Mouse (Mus musculus): ENCODE results near the gene Gng12. TPM values are rescaled to one million over a fixed set of nuclear protein-coding genes. Genes with fewer than 3 reads are reported as not detected.

Gene Gng12
- total RNA-seq, 2 experiments from 2014 or later: 75.7 to 86.9 TPM

DNA sequence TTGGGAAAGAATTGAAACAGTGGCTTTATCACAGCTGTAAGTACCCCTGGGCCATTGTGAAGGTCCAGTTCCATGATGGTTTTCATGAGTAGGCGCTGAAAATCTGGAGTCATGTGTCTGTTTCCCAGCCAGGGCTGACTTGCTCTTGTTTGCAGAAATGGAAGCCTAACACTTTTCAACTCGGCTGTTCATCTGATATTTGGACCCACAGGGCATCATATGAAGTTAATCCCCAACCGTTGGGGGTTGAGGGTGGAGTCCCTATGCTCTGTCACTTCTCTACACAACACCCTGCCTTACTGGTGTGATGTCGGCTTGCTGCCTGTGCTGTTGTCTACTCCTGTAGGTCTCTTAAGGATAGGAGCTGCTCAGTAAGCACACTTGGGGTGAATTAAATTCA, 83.8 kb downstream of the Gng12 start:
- no peak for DNase-seq (ENCODE audit: extremely low spot score in 1 of 2, low spot score in 2 of 2)
- intact Hi-C loops (cut with DNase I): no loop called here

- intact Hi-C loops (cut with DNase I): no loop called here
Measured at GRCm38 (mm10) chr6:66981366-66981765, 85.2 kb downstream of the Gng12 start.

DNA sequence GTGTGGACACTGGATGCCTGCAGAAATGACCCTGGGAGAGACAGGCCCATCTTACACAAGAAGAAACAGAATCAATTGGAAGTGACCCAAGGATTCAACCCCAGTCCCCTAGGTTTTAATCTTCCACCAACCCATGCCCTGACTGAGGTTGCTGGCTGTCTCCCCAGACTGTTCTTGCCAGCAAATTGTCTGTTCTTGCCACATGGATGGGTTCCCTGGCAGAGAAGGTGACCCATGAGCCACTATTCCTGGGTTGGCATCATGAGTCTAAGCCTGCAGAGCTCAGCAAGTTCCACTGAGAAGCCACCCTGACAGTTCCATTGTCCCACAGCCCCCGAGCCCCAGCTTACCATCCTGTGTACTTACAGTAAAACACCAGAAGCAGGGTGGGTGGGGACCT, 85.7 kb downstream of the Gng12 start:
- no peak for DNase-seq (ENCODE audit: extremely low spot score in 1 of 2, low spot score in 2 of 2)
- intact Hi-C loops (cut with DNase I): no loop called here

More at GRCm38 (mm10) chr6:66981366-66981765, 85.2 kb downstream of the Gng12 start:
- DNase-seq (ENCODE audit: extremely low spot score in 1 of 2, low spot score in 2 of 2): no peak

DNA sequence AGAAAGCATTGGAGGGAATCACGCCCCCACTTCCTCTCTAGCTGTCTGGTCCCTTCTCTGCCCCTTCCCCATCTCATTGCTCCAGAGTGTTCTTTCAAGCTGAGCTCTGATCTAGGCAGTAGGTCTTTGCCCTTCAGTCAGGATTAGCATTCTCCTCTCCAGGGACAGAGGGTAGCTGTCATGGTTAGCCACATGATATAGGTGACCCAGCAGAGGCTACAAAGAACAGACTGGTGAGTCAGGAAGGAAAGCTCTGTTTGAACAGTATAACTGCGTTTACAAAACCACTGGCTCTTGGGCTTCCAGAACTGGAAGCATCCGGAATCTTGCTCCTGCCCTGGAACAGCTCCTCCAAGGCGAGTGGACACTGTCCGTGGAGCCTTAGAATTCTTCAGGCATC, 87.9 kb downstream of the Gng12 start:
- DNase-seq (ENCODE audit: extremely low spot score in 1 of 2, low spot score in 2 of 2): no peak
- intact Hi-C loops (cut with DNase I): no loop called here

DNA sequence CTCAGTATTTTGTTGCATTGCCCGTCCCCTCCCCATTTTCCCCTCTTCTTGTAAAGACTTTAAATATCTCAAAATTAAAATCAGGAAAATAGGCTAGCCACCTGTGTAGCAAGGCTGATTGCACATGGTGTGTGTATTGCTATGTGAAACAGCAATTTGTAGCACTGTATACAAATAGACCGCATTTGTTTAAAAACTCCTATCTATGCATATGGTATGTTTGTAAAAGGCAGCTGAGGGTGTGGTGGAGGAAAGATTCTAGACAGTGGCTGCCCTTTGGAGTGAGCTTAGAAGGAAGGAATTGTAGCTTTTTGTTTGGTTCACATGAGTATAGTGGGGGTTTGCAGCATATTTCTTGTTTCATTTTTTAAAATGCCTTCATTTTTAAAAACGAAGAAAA, 88.5 kb downstream of the Gng12 start:
- intact Hi-C loops (cut with DNase I): no loop called here
- no peak for DNase-seq (ENCODE audit: extremely low spot score in 1 of 2, low spot score in 2 of 2)

DNA sequence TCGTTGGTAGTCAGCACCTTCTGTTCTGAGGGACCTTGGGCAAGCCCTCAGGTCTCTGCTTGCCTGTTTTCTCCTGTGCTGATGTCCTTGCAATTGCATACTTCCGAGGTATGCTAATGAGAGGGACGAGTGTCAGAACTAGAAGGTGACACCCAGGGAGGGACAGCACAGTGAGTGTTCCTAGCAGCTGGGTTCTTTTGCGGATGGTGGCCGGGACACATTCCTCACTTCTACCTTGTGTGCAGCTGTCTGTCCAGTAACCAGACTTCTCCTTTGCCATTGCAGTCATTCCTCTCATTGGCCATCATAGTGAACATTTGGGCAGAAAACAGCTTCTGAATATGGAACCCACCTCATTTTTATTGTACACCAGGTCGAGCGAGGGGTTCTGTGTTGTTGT, 89.3 kb downstream of the Gng12 start:
- no peak for DNase-seq (ENCODE audit: extremely low spot score in 1 of 2, low spot score in 2 of 2)
- intact Hi-C loops (cut with DNase I): no loop called here

GRCm38 (mm10) chr6:66986063-66986462, 89.9 kb downstream of the Gng12 start:
- no peak for DNase-seq (ENCODE audit: extremely low spot score in 1 of 2, low spot score in 2 of 2)
- intact Hi-C loops (cut with DNase I): no loop called here

DNA sequence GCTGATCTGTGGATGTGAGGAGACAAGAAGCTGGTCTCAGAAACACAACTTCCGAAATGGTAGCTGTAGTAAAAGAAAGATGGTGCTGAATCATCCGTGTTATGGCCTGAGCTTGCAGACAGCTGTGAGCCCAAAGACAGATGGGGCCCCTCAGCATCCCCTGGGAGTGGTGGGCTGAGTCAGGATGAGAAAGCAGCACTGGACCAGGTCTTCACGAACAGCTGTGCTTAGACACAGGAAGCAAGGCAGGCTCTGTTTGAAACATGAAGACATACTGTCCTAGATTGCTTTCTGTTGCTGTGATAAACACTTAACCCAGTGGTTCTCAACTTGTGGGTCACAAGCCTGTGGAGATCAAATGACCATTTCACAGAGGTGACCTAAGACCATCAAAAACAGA, 91.4 kb downstream of the Gng12 start:
- peak in 1 of 2 experiments; percentile 36 for DNase-seq (ENCODE audit: extremely low spot score in 1 of 2, low spot score in 2 of 2)
- intact Hi-C loops (cut with DNase I): no loop called here

GRCm38 (mm10) chr6:66988363-66988762, 92.2 kb downstream of the Gng12 start:
- no peak for DNase-seq (ENCODE audit: extremely low spot score in 1 of 2, low spot score in 2 of 2)
- intact Hi-C loops (cut with DNase I): no loop called here

- intact Hi-C loops (cut with DNase I): no loop called here
Measured at GRCm38 (mm10) chr6:66989037-66989436, 92.8 kb downstream of the Gng12 start.

DNA sequence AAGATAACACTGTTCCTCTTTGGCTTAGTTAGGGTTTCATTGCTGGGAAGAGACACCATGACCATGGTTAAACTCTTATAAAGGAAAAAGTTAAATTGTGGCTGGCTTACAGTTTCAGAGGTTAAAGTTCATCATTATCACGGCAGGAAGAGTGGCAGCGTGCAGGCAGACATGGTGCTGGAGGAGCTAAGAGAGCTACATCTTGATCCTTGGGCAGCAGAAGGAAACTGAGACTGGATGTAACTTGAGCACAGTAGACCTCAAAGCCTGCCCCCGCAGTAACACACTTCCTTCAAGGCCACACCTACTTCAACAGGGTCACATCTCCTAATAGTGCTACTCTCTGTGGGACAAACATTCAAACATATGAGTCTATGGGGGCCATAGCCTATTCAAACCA, 93.3 kb downstream of the Gng12 start:
- intact Hi-C loops (cut with DNase I): no loop called here
- no peak for DNase-seq (ENCODE audit: extremely low spot score in 1 of 2, low spot score in 2 of 2)

More at GRCm38 (mm10) chr6:66989037-66989436, 92.8 kb downstream of the Gng12 start:
- DNase-seq (ENCODE audit: extremely low spot score in 1 of 2, low spot score in 2 of 2): no peak

DNA sequence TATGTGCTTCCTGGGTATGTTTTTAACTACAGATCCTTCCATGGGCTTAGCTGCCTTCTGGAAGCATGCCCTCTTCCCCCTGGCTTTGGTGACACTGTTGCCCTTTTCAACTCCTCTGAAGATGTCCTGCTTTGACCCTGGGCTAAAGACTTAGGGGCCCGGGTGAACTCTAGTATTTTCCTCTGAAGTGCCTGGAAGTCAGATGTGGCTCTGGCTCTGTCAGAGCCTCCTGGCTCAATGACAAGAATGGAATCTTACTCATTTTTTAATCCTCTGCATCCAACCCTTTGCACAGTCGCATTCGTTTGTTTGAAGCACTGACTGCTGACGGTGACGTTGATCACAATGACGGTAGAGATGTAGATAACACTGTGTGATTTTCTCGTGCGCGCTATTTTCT, 96.0 kb downstream of the Gng12 start:
- intact Hi-C loops (cut with DNase I): no loop called here
- no peak for DNase-seq (ENCODE audit: extremely low spot score in 1 of 2, low spot score in 2 of 2)

- intact Hi-C loops (cut with DNase I): no loop called here
- DNase-seq (ENCODE audit: extremely low spot score in 1 of 2, low spot score in 2 of 2): no peak
Measured at GRCm38 (mm10) chr6:66992786-66993185, 96.6 kb downstream of the Gng12 start.

DNA sequence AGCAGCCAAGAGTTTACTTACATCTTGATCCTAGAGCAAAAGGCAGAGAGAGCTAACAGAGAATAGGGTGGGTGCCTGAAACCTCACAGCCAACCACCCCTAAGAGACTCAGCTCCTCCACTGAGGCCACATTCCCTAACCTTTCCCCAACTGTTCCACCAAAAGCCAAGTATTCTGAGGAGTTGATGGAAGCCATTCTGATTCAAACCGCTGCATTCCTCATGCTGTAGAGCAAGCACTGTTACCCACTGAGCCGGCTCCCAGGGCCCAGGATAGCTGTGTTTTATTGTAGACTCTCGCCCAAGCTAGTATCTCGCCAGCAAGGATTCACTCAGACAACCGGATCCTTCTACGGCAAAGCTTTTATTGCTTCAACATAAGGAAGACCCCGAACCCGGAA, 98.8 kb downstream of the Gng12 start:
- no peak for DNase-seq (ENCODE audit: extremely low spot score in 1 of 2, low spot score in 2 of 2)
- intact Hi-C loops (cut with DNase I): no loop called here

DNA sequence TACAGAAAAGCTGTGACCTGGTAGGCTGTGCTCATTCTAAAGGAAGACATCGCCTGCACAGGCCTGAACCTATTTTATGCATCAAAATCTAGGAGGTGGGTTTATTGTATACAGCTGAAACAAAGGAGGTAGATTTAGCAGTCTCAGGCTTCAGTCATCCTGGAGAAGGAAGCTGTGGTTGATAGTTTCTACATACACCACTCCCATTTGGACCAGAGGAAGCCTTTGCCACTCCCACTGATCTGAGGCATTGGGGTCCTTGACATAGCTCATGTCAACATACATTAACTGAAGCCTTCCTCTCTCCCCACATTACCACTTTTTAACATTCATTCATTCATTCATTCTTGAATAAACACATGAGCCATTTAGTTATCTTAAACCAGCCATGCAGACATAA, 99.6 kb downstream of the Gng12 start:
- DNase-seq (ENCODE audit: extremely low spot score in 1 of 2, low spot score in 2 of 2): no peak
- intact Hi-C loops (cut with DNase I): no loop called here

GRCm38 (mm10) chr6:66996257-66996656, 100.1 kb downstream of the Gng12 start:
- no peak for DNase-seq (ENCODE audit: extremely low spot score in 1 of 2, low spot score in 2 of 2)
- intact Hi-C loops (cut with DNase I): no loop called here

- intact Hi-C loops (cut with DNase I): no loop called here
- no peak for DNase-seq (ENCODE audit: extremely low spot score in 1 of 2, low spot score in 2 of 2)
Measured at GRCm38 (mm10) chr6:66998645-66999044, 102.4 kb downstream of the Gng12 start.

DNA sequence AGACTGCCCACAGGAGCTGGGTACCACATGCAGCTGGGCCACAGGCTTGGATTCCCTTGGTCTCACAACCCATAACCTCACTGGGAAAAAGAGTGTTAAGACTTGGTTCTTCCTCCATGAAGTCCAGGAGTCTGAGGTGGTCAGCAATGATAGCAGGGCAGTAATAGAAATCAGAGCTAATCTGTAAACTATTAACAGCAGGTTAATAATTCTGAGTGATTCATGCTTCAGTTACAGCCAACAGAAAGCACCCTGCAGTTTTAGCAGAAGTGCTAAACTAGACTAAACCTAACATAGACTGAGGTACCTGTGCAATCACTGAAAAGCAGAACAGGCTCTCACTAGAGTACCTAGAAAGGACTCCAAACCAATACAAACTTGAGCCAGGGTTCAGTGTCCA, 103.6 kb downstream of the Gng12 start:
- intact Hi-C loops (cut with DNase I): no loop called here
- no peak for DNase-seq (ENCODE audit: extremely low spot score in 1 of 2, low spot score in 2 of 2)

DNA sequence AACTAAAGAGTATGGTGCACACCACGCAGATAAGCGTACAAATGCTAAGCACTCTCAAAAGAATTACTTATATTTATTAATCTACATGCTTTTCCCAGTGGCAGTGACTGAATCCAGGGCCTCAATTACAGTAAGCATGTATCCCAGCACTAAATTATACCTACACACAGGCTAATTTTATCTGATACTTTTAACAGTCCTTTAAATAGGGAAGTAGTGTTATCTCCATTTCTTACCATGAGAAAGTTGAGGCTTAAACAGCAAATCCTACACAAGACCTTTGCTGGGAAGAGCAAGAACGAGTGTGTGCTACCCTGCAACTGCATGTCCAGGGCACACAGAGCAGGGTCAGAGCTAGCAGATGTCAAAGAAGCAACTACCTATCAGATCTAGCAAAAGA, 113.7 kb downstream of the Gng12 start:
- no peak for DNase-seq (ENCODE audit: extremely low spot score in 1 of 2, low spot score in 2 of 2)
- intact Hi-C loops (cut with DNase I): no loop called here

DNA sequence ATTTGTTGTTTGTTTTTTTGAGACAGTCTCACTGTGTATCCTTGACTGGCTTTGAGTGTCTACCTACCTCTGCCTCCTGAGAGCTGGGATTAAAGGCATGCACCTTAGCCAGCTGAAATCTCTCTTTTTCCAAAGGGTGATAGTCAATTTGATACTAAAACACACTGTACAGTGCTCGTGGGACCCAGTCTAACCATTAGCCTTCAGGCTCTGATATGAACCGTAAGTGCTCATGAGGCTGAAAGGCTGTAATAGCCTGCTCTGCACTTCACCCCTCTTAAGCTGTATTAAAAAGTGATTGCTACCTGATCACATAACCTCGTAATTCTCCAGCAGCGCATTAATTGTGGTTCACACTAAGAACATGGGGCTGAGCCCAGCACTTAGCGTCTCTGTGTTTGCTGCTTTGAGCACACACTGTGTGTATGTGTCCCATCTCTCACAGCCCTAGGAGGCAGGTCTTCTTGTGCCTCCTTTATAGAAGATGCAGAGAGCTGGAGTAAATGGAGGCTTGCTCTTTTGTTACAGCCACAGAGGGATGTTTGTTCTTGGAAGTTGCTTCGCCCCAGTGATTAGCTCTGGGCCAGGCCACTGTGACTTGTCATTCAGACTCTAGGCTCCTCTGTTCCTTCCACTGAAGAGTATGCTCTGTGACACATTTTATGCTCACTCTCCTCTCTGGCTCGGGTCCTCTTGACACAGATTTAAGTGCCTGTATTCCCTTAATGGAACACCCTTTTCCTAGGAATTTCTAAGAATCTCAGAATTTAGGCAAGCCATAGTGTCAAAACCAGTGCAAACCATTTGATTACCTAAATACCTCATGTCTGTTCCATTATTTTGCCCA, 114.4 kb downstream of the Gng12 start:
- intact Hi-C loops (cut with DNase I): no loop called here
- no peak for DNase-seq (ENCODE audit: extremely low spot score in 1 of 2, low spot score in 2 of 2)

DNA sequence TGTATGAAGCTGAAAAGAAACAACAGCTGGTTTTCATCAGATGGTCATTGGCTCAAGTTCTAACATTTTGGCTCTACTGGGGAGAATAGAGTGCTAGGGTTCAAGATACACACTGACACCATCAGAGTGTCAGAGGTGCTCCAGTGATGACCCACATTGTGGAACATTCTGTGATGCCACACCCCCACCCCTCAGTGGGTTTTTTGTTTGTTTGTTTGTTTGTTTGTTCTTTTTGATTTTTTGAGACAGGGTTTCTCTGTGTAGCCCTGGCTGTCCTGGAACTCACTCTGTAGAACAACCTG, 115.0 kb downstream of the Gng12 start:
- no peak for DNase-seq (ENCODE audit: extremely low spot score in 1 of 2, low spot score in 2 of 2)
- intact Hi-C loops (cut with DNase I): no loop called here
